ENCODE assay signal across 8 mouse cellular contexts in genomic region chr12:105718616-105719015, GRCm38 (mm10). TPM values are rescaled to one million over a fixed set of nuclear protein-coding genes. Genes with fewer than 3 reads are reported as not detected.
DNase-seq lines count a peak whose midpoint lies in the region; ATAC-seq and TF ChIP-seq lines count a peak whose summit lies in the region.

No protein-coding gene starts in this region.

- peak; percentile 43 for ATAC-seq in CD4-positive, CD25-positive, alpha-beta regulatory T cell, adult 4 months
- no peak for ATAC-seq in heart, postnatal 0 days (ENCODE audit: insufficient read depth, low read depth)
- no peak for ATAC-seq in inflammation-experienced regulatory T-cells, adult 6 months

- TF ChIP-seq EP300 in heart, postnatal 0 days (IDR thresholded peaks at IDR 0.05; ENCODE audit: low read depth): no peak

- no peak overlapping the region for H3K27ac ChIP-seq in heart, postnatal 0 days (ENCODE audit: low read depth)
- H3K27ac ChIP-seq in left cerebral cortex, adult 2 months: peak overlapping the region; percentile 61; the same call in 1 of the 2 replicates

- peak; percentile 11 to 15 for DNase-seq in heart, adult 18-20 months
- DNase-seq in heart, adult 11 months: no peak
- DNase-seq in cerebellum, adult 18-20 months: peak; percentile 57 to 65
- DNase-seq in heart, postnatal 0 days (ENCODE audit: low spot score): no peak
- peak; percentile 57 to 60 for DNase-seq in left cerebral cortex, adult 2 months (ENCODE audit: extremely low spot score in 1 of 2, low spot score in 2 of 2)
- peak; percentile 50 for DNase-seq in retina, postnatal 1 day

- H3K27me3 ChIP-seq in heart, postnatal 0 days (ENCODE audit: control insufficient read depth, insufficient read depth, low read length): no peaks in the 10 kb centered on the region

- 47% methylated on average over 17 of the region's 17 CpGs for WGBS in heart, postnatal 0 days

- H3K36me3 ChIP-seq in heart, postnatal 0 days (replicated peaks; ENCODE audit: control insufficient read depth, insufficient read depth, low read length): no peaks in the 10 kb centered on the region

- no peak overlapping the region for H3K4me3 ChIP-seq in heart, postnatal 0 days (ENCODE audit: low read depth, low read length)
- H3K4me3 ChIP-seq in left cerebral cortex, adult 2 months: peak overlapping the region; percentile 41

- TF ChIP-seq CTCF in heart, postnatal 0 days (IDR thresholded peaks at IDR 0.05; ENCODE audit: low read depth): no peak
- no peak for TF ChIP-seq CTCF in left cerebral cortex, adult 2 months (IDR thresholded peaks at IDR 0.05)

- intact Hi-C loops in left cerebral cortex, adult 2 months (cut with DNase I): no loop called here

- H3K9ac ChIP-seq in heart, postnatal 0 days (replicated peaks; ENCODE audit: low read depth, low read length): no peak overlapping the region

- H3K9me3 ChIP-seq in heart, postnatal 0 days (replicated peaks; ENCODE audit: control insufficient read depth, low read length): no peaks in the 10 kb centered on the region

- H3K4me1 ChIP-seq in heart, postnatal 0 days (ENCODE audit: control insufficient read depth, insufficient read depth): no peaks in the 10 kb centered on the region

- peak overlapping the region; percentile 27 for H3K4me2 ChIP-seq in heart, postnatal 0 days (ENCODE audit: low read depth, low read length)

RNA-seq across cellular contexts. Expression of gene Ak7, which starts 12.8 kb away (rescaled TPM):
- total RNA-seq in heart, adult 18-20 months (2021): under 1 TPM in 1 of 2 experiments, not detected in 1; 0.57 TPM
- polyA plus RNA-seq in CD4-positive, CD25-positive, alpha-beta regulatory T cell, adult 4 months (2017; shearing (Covaris generic)): under 1 TPM; 0.58 to 0.89 TPM
- total RNA-seq in heart, postnatal 0 days (2014; rRNA removed; ENCODE audit: low replicate concordance): not detected in 2 replicates
- polyA plus RNA-seq in heart, postnatal 0 days (2015; fragmentation: Nextera tagmentation; extraction: Ambion mirVana): 0.14 and 0.23 TPM in 2 replicates
- total RNA-seq in left cerebral cortex, adult 2 months (2021): under 1 TPM; 0.25 to 0.68 TPM
- under 1 TPM; 0.28 to 0.38 (median 0.36) TPM for polyA plus RNA-seq in inflammation-experienced regulatory T-cells, adult 6 months (2017; shearing (Covaris generic))

RNA-seq across cellular contexts. Expression of gene Atg2b, which starts 33.6 kb away (rescaled TPM):
- total RNA-seq in heart, adult 18-20 months (2021): 10 to 100 TPM; 17.0 to 17.4 TPM
- polyA plus RNA-seq in CD4-positive, CD25-positive, alpha-beta regulatory T cell, adult 4 months (2017; shearing (Covaris generic)): 10 to 100 TPM; 10.1 to 14.4 TPM
- 19.7 and 20.8 TPM in 2 replicates for total RNA-seq in heart, postnatal 0 days (2014; rRNA removed; ENCODE audit: low replicate concordance)
- 5.3 and 5.4 TPM in 2 replicates for polyA plus RNA-seq in heart, postnatal 0 days (2015; fragmentation: Nextera tagmentation; extraction: Ambion mirVana)
- total RNA-seq in left cerebral cortex, adult 2 months (2021): 10 to 100 TPM; 50.1 to 50.3 TPM
- 10 to 100 TPM in 2 of 3 experiments, 1 to 10 TPM in 1; 5.4 to 17.8 (median 13.3) TPM for polyA plus RNA-seq in inflammation-experienced regulatory T-cells, adult 6 months (2017; shearing (Covaris generic))

RNA-seq across cellular contexts. Expression of gene Gskip, which starts 34.0 kb away (rescaled TPM):
- 1 to 10 TPM; 7.9 to 8.8 TPM for total RNA-seq in heart, adult 18-20 months (2021)
- 10 to 100 TPM; 38.3 to 38.4 TPM for polyA plus RNA-seq in CD4-positive, CD25-positive, alpha-beta regulatory T cell, adult 4 months (2017; shearing (Covaris generic))
- total RNA-seq in heart, postnatal 0 days (2014; rRNA removed; ENCODE audit: low replicate concordance): 7.0 and 8.8 TPM in 2 replicates
- 16.8 and 17.1 TPM in 2 replicates for polyA plus RNA-seq in heart, postnatal 0 days (2015; fragmentation: Nextera tagmentation; extraction: Ambion mirVana)
- total RNA-seq in left cerebral cortex, adult 2 months (2021): 10 to 100 TPM; 26.0 to 26.2 TPM
- polyA plus RNA-seq in inflammation-experienced regulatory T-cells, adult 6 months (2017; shearing (Covaris generic)): 10 to 100 TPM; 44.9 to 53.1 (median 50.1) TPM

Comparison
In these comparisons a context has a peak if more than half of its experiments do, and no peak if none do; other contexts are left out.
1. DNase-seq: peak in heart, adult 18-20 months (2 of 2), cerebellum, adult 18-20 months (2 of 2), left cerebral cortex, adult 2 months (2 of 2) and retina, postnatal 1 day (single experiment); none in heart, adult 11 months (single experiment) and heart, postnatal 0 days (single experiment).